Comparison of ENCODE assay signal across 9 mouse cellular contexts in genomic region chr9:77339571-77340148, GRCm38 (mm10). TPM values are rescaled to one million over a fixed set of nuclear protein-coding genes. Genes with fewer than 3 reads are reported as not detected.
DNase-seq lines count a peak whose midpoint lies in the region; ATAC-seq and TF ChIP-seq lines count a peak whose summit lies in the region.
"Had no signal": no experiment of that assay in that cellular context is flagged by ENCODE, and none has a peak within 500 bp of the region (broad histone marks: within the 10 kb centered on the region; RNA-seq: fewer than 3 reads in every experiment).

No protein-coding gene starts in this region.

- WGBS in embryonic facial prominence, embryonic 12.5 days: 42% methylated on average over 7 of the region's 7 CpGs
- WGBS in hindbrain, embryonic 13.5 days: 55% methylated on average over 7 of the region's 7 CpGs
- WGBS in midbrain, embryonic 16.5 days: 26% methylated on average over 7 of the region's 7 CpGs

- no peak overlapping the region for H3K9ac ChIP-seq in embryonic facial prominence, embryonic 12.5 days
- no peak overlapping the region; the same call in 1 of the 2 replicates for H3K9ac ChIP-seq in hindbrain, embryonic 13.5 days
- peak overlapping the region; percentile 40; the same call in 1 of the 2 replicates for H3K9ac ChIP-seq in midbrain, embryonic 16.5 days (ENCODE audit: low read depth, low read length)

- peak overlapping the region; percentile 39 for H3K4me2 ChIP-seq in embryonic facial prominence, embryonic 12.5 days (replicated peaks)
- H3K4me2 ChIP-seq in hindbrain, embryonic 13.5 days: peak overlapping the region; percentile 42
- H3K4me2 ChIP-seq in midbrain, embryonic 16.5 days (ENCODE audit: low read length): peak overlapping the region; percentile 38

- TF ChIP-seq CTCF in layer of hippocampus, adult 2 months (conservative IDR thresholded peaks at IDR 0.05): no peak

- H3K9me3 ChIP-seq in embryonic facial prominence, embryonic 12.5 days: no peaks in the 10 kb centered on the region
- H3K9me3 ChIP-seq in hindbrain, embryonic 13.5 days: no peaks in the 10 kb centered on the region
- no peaks in the 10 kb centered on the region for H3K9me3 ChIP-seq in midbrain, embryonic 16.5 days (replicated peaks; ENCODE audit: control insufficient read depth, low read length, poor library complexity, severe bottlenecking)

- H3K27ac ChIP-seq in layer of hippocampus, adult 2 months: peak overlapping the region; percentile 89
- no peak overlapping the region for H3K27ac ChIP-seq in embryonic facial prominence, embryonic 12.5 days
- peak overlapping the region; percentile 80 for H3K27ac ChIP-seq in hindbrain, embryonic 13.5 days
- H3K27ac ChIP-seq in midbrain, embryonic 16.5 days (ENCODE audit: low read length): peak overlapping the region; percentile 62

- no peak for ATAC-seq in embryonic facial prominence, embryonic 12.5 days (ENCODE audit: insufficient number of reproducible peaks, insufficient read depth, low FRiP score, low TSS enrichment)
- peak; percentile 67 for ATAC-seq in hindbrain, embryonic 13.5 days (ENCODE audit: low FRiP score)
- ATAC-seq in midbrain, embryonic 16.5 days: peak; percentile 75
- ATAC-seq: Patski had no signal

- no peaks in the 10 kb centered on the region for H3K36me3 ChIP-seq in embryonic facial prominence, embryonic 12.5 days
- H3K36me3 ChIP-seq in hindbrain, embryonic 13.5 days: no peaks in the 10 kb centered on the region
- H3K36me3 ChIP-seq in midbrain, embryonic 16.5 days (ENCODE audit: control insufficient read depth, insufficient read depth, low read length): no peaks in the 10 kb centered on the region

- H3K4me1 ChIP-seq in embryonic facial prominence, embryonic 12.5 days: peaks cover 4% of the 10 kb centered on the region; the same call in 1 of the 2 replicates
- peaks cover 15% of the 10 kb centered on the region; the same call in 1 of the 2 replicates for H3K4me1 ChIP-seq in hindbrain, embryonic 13.5 days (replicated peaks)
- peaks cover 12% of the 10 kb centered on the region; the same call in 1 of the 2 replicates for H3K4me1 ChIP-seq in midbrain, embryonic 16.5 days (ENCODE audit: control insufficient read depth, insufficient read depth, low read length)

- H3K4me3 ChIP-seq in layer of hippocampus, adult 2 months: peak overlapping the region; percentile 55
- H3K4me3 ChIP-seq in embryonic facial prominence, embryonic 12.5 days: no peak overlapping the region
- peak overlapping the region; percentile 16; the same call in 1 of the 2 replicates for H3K4me3 ChIP-seq in hindbrain, embryonic 13.5 days
- H3K4me3 ChIP-seq in midbrain, embryonic 16.5 days (ENCODE audit: low read depth, low read length): peak overlapping the region; percentile 25; the same call in 1 of the 2 replicates

- no peak for DNase-seq in layer of hippocampus, adult 2 months (ENCODE audit: low spot score in 2 of 2)
- DNase-seq in layer of hippocampus, adult 11-12 months (ENCODE audit: low spot score): no peak
- DNase-seq in spleen, adult 18-20 months: no peak
- DNase-seq in cerebellum, postnatal 25 days: no peak
- DNase-seq: kidney, postnatal 14 days had no signal

- no peaks in the 10 kb centered on the region for H3K27me3 ChIP-seq in embryonic facial prominence, embryonic 12.5 days
- H3K27me3 ChIP-seq in hindbrain, embryonic 13.5 days: no peaks in the 10 kb centered on the region
- no peaks in the 10 kb centered on the region for H3K27me3 ChIP-seq in midbrain, embryonic 16.5 days (ENCODE audit: control insufficient read depth, insufficient read depth, low read depth, low read length)

RNA-seq across cellular contexts. Expression of gene Mlip, which starts 13.1 kb away (rescaled TPM):
- 10 to 100 TPM; 50.8 to 52.4 TPM for total RNA-seq in layer of hippocampus, adult 2 months (2021)
- polyA plus RNA-seq in embryonic facial prominence, embryonic 12.5 days (2016; fragmentation: Nextera tagmentation; extraction: Ambion mirVana): 0.10 and 0.47 TPM in 2 replicates
- polyA plus RNA-seq in hindbrain, embryonic 13.5 days (2015; fragmentation: Nextera tagmentation; extraction: Ambion mirVana): 0.99 and 1.2 TPM in 2 replicates
- 0.97 and 1.8 TPM in 2 replicates for polyA plus RNA-seq in midbrain, embryonic 16.5 days (2015; fragmentation: Nextera tagmentation; extraction: Ambion mirVana)
- polyA plus RNA-seq: Patski had no signal
